Mouse (Mus musculus): ENCODE results near the gene Cbx4. TPM values are rescaled to one million over a fixed set of nuclear protein-coding genes. Genes with fewer than 3 reads are reported as not detected.
A peak's percentile ranks its signal among the peaks of the same experiment; 100 is the strongest.

Cbx4 gene
- polyA plus RNA-seq, 1 experiment from 2014 or later: 9.9 TPM

DNA sequence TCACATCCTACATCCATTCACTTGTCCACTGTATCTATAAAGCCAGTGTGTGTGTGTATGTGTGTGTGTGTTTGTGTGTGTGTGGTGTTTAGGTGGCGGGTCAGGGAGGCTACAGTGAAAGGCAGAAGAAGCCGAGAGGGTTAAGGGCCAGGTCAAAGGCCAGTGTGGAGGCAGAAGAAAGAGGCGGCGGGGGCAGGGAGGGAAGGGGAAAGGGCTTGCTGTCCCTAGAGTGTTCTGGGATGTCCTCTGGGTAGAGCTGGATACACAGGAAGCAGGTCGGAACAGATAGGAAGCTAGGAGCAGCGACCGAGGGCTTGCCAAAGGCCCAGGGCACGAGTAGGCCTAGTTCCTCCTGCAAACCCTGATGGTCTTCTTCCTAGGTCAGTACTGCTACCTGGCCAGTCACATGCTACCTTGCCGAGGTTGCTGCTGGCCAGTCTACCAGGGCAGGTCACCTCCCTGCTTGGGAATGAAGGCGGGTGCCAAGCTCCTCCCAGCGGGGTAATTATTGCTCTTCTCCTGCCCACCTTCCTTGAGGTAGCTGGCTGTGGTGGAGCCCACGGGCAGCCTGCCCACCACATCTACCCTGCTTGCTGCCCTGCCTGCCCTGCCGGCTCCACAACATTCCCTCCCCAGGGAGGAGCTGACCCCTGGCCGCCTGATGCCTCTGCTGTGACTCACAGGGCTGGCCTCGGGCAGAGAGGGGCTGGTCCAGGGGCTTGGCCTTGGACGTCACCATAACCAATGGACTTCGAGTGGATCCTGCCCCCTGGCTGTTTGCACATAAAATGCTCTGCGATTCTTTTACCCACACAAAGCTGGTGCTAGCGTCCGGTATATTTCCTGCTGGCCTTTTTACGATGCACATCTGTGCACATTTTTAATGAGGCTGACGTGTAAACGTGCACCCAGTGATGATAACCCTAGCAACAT is 40.2 kb upstream of the Cbx4 start:
- Histone ChIP-seq H3K36me3 (no peaks in the 10 kb centered on the region), H3K4me2 (peak overlapping the region; percentile 47), H3K9me3 (replicated peaks) (no peaks in the 10 kb centered on the region), H3K4me3 (replicated peaks) (0 out of 2 replicates have a peak overlapping the region, but pooled peaks have one; percentile 1), H3K27ac (peak overlapping the region; percentile 78), H3K27me3 (peaks cover 33% of the 10 kb centered on the region), H3K4me1 (peaks cover 56% of the 10 kb centered on the region), H3K9ac (no peak overlapping the region)
- 18% methylated on average over 23 of the region's 23 CpGs for WGBS
- peak; percentile 85 for ATAC-seq (replicated peaks; ENCODE audit: low FRiP score)

DNA sequence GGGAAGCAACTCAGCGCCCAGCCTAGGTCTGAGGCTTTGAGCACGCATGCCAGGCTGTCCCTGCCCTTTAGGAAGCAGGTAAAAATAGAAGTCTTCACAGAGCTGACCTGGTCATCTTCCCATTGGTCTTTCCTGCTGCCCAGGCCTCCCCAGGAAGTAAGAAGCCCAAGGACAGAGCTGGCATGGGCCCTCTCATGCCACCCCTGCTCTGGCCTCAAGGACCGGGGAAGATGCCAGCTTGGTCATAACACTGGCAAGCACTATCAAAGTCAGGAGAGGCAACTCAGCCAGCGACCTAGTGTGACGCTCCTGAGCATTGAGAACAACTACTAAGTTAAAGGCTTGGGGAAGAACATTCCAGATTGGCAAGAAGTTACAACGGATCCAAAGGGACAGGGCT is 38.5 kb upstream of the Cbx4 start:
- H3K27me3 ChIP-seq: peaks cover 30% of the 10 kb centered on the region
- no peak overlapping the region for H3K9ac ChIP-seq
- no peak overlapping the region for H3K27ac ChIP-seq
- H3K36me3 ChIP-seq: no peaks in the 10 kb centered on the region
- WGBS: 90% methylated on average over 6 of the region's 6 CpGs
- no peak for ATAC-seq (replicated peaks; ENCODE audit: low FRiP score)
- H3K9me3 ChIP-seq (replicated peaks): no peaks in the 10 kb centered on the region
- no peak overlapping the region for H3K4me3 ChIP-seq (replicated peaks)
- H3K4me2 ChIP-seq: no peak overlapping the region
- H3K4me1 ChIP-seq: peaks cover 44% of the 10 kb centered on the region

DNA sequence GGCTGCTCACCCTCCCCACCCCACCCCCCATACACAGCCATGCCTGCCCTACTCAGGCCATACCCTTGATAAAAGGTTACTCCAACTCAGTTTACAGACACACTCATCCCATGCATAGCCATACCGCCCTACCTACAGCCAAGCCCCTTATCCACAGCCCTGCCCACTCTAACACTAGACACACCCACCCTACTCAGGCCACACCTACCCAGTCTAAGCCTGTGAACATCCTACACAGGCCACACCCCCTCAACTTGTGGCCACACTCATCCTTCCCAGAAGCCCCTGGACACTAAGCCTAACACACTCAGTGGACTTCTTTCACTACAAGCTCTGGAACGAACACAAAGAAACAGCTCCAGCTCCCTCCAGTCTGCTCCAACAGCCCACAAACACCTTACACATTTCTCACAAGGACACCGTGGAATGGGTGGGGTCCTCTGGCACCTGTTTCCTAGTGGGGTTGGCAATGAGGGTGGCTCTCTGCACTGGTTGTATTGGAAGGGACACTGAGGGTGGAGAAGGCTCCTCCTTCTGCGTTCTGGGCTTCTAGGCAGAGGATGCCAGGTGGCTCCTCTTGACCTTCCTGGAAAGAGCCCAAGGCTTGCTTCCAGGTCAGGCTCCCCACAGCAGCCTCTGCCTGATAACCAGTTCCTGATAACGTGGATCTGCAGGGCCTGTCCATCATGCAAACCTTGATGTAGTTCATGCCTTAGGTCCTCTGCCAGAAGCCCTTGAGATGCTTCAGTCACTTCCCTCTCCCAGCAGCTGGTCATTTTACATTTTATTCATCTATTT is 37.7 kb upstream of the Cbx4 start:
- ATAC-seq (replicated peaks; ENCODE audit: low FRiP score): no peak
- H3K4me2 ChIP-seq: no peak overlapping the region
- peaks cover 36% of the 10 kb centered on the region for H3K4me1 ChIP-seq
- 76% methylated on average over 5 of the region's 5 CpGs for WGBS
- no peaks in the 10 kb centered on the region for H3K9me3 ChIP-seq (replicated peaks)
- no peaks in the 10 kb centered on the region for H3K36me3 ChIP-seq
- no peak overlapping the region for H3K27ac ChIP-seq
- H3K9ac ChIP-seq: no peak overlapping the region
- peaks cover 26% of the 10 kb centered on the region for H3K27me3 ChIP-seq
- no peak overlapping the region for H3K4me3 ChIP-seq (replicated peaks)

DNA sequence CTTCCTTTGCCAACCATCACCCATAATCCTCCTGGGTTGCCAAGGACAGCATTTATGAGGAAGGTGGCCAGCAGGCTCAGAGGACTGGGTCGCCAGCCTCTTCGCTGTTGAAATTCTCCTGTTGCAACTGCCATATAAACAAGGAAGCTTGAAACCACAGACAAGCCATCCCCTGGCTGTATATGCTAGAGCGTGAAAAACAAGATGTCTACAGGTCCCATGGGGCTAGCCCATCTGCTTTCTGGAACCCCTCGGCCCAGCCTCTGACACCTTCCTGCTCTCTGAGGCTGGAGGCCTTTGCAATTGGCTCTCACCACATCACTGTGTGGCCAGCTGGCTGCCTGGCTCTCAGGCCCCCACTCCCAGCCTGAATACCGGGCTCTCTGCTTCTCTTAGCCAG is 36.4 kb upstream of the Cbx4 start:
- Histone ChIP-seq H3K4me1 (peaks cover 23% of the 10 kb centered on the region), H3K9ac (no peak overlapping the region), H3K27me3 (peaks cover 22% of the 10 kb centered on the region), H3K4me2 (no peak overlapping the region), H3K27ac (no peak overlapping the region), H3K4me3 (replicated peaks) (no peak overlapping the region), H3K9me3 (replicated peaks) (no peaks in the 10 kb centered on the region), H3K36me3 (no peaks in the 10 kb centered on the region)
- 68% methylated on average over 5 of the region's 5 CpGs for WGBS
- ATAC-seq (replicated peaks; ENCODE audit: low FRiP score): no peak

DNA sequence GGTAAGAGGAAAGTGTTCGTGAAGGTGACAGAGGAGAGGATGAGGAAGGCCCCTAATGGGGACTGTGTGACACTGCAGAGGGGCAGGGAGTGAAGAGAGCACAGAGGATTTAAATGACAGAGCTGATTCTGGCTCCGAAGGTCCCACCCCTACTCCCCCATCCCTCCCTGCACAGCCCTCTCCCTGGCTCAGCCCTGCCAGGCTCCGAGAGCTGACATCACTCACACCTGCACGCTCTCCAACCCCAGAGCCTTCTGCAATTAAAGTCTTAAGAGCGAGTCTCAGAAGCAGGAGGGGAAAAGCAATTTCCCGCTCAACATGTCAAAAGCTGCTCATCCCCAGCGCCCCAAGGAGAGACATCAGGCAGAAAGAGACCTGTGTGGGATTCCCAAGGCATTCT is 32.9 kb upstream of the Cbx4 start:
- Histone ChIP-seq H3K27me3 (peaks cover 17% of the 10 kb centered on the region), H3K9me3 (replicated peaks) (no peaks in the 10 kb centered on the region), H3K4me1 (no peaks in the 10 kb centered on the region), H3K27ac (no peak overlapping the region), H3K4me3 (replicated peaks) (no peak overlapping the region), H3K36me3 (no peaks in the 10 kb centered on the region), H3K4me2 (no peak overlapping the region), H3K9ac (no peak overlapping the region)
- WGBS: 28% methylated on average over 7 of the region's 7 CpGs
- ATAC-seq (replicated peaks; ENCODE audit: low FRiP score): no peak

DNA sequence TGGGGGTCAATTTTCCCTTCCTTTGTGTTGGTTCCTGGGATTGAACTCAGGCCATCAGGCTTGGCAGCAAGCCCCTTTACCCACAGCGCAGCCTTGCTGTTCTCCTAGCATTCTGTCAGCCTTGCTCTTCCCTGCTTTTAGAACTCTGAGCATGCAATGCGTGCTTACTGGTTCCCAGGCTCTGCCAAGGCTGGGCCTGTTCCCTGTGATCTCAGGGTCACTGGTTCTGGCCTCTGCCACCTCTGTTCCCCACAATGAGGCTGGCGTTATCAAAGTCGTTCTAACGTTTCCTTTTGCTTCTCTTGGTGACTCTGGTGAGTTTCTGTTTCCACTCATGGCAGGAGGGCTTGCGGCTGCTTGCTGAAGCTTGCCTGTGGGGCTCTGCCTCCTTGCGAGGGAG is 31.9 kb upstream of the Cbx4 start:
- 57% methylated on average over 7 of the region's 7 CpGs for WGBS
- no peak for ATAC-seq (replicated peaks; ENCODE audit: low FRiP score)
- Histone ChIP-seq H3K27ac (no peak overlapping the region), H3K4me2 (no peak overlapping the region), H3K36me3 (no peaks in the 10 kb centered on the region), H3K27me3 (peaks cover 17% of the 10 kb centered on the region), H3K9ac (no peak overlapping the region), H3K4me3 (replicated peaks) (no peak overlapping the region), H3K9me3 (replicated peaks) (no peaks in the 10 kb centered on the region), H3K4me1 (no peaks in the 10 kb centered on the region)

DNA sequence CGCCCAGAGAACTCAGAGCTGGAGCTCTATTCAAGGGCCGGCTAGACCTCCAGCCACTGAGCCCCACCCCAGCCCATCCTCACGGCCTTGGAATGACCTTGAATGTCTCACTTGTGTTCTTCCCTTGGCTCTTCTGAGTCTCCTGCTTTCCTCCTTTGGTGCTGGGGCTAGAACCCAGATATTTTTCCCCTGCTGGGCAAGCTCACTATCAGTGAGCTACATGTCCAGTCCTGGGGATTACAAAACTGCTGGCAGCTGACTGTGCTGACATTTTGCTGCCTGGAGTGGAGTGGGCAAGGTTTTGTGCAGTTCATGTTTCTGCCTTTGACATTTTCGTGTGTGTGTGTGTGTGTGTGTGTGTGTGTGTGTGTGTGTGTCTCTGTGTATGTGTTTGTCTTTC is 31.0 kb upstream of the Cbx4 start:
- Histone ChIP-seq H3K4me1 (no peaks in the 10 kb centered on the region), H3K4me2 (no peak overlapping the region), H3K36me3 (no peaks in the 10 kb centered on the region), H3K4me3 (replicated peaks) (no peak overlapping the region), H3K9me3 (replicated peaks) (no peaks in the 10 kb centered on the region), H3K9ac (no peak overlapping the region), H3K27me3 (peaks cover 20% of the 10 kb centered on the region), H3K27ac (no peak overlapping the region)
- no peak for ATAC-seq (replicated peaks; ENCODE audit: low FRiP score)
- 64% methylated on average over 4 of the region's 4 CpGs for WGBS

DNA sequence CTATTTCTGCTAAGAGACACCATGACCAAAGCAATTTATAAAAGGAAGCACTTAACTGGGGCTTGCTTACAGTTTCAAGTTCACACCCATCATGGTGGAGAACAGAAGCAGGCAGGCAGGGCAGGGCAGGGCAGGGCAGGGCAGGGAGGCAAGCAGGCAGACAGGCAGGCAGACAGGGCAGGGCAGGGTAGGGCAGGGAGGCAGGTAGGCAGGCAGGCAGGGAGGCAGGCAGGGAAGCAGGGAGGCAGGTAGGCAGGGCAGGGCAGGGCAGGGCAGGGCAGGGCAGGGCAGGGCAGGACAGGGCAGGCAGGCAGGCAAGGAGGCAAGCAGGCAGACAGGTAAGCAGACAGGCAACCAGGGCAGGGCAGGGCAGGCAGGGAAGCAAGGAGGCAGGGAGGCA is 26.7 kb upstream of the Cbx4 start:
- no peaks in the 10 kb centered on the region for H3K9me3 ChIP-seq (replicated peaks)
- peaks cover 6% of the 10 kb centered on the region for H3K27me3 ChIP-seq
- no peaks in the 10 kb centered on the region for H3K36me3 ChIP-seq
- H3K9ac ChIP-seq: no peak overlapping the region
- no peaks in the 10 kb centered on the region for H3K4me1 ChIP-seq
- H3K27ac ChIP-seq: no peak overlapping the region
- no peak overlapping the region for H3K4me3 ChIP-seq (replicated peaks)
- no peak overlapping the region for H3K4me2 ChIP-seq
- ATAC-seq (replicated peaks; ENCODE audit: low FRiP score): no peak

DNA sequence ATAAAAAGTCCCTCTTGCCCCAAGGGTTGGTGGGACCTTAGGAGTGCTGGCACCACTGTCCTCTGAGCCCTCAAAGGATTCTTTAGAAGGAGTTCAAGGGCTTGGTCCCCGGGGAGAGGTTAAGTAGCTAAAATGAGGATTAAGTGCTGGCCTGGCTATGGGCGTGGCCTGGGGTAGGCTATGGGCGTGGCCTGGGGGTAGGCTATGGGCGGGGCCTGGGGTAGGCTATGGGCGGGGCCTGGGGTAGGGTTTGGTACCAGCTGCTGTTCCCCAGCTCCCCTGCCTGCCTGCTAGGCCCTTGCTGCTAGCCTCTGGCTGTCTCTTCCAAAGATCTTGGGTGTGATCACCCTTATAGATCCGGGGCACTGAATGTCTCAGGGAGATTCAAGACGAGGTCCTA is 25.3 kb upstream of the Cbx4 start:
- WGBS: 16% methylated on average over 7 of the region's 7 CpGs
- no peak overlapping the region for H3K4me3 ChIP-seq (replicated peaks)

DNA sequence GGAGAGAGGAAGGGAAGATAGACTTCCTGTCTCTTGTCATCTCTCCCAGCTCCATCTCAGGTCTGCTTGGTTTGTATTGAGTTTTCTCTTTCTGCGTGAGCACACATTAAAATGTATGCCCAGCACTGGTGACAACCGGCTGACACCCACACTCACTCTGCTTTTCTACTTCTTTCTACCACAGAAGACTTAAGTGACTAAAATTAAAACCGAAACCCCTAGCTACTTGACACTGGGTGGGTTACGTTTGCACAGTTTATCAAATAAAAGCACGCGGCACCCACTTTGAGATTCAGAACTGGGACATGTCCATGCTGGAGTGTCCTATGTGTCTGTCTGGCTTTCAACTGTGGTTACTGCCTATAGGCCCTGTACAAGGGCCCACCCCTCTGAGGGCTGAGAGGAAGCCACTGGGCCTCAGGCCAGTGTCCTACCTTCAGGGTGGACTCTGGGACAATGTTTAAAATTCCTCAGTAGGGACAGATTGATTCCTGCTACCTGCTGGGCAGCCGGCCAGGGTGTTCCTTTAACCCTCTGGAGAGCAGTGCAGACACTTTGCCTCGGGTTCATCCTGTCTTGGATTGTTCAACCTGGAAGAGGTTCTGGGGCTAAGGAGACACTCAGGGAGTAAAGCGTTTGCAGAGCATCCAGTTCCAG is 23.5 kb upstream of the Cbx4 start:
- no peaks in the 10 kb centered on the region for H3K9me3 ChIP-seq (replicated peaks)
- no peaks in the 10 kb centered on the region for H3K36me3 ChIP-seq
- peaks cover 3% of the 10 kb centered on the region for H3K27me3 ChIP-seq
- 77% methylated on average over 9 of the region's 9 CpGs for WGBS
- H3K9ac ChIP-seq: no peak overlapping the region
- no peak overlapping the region for H3K4me3 ChIP-seq (replicated peaks)
- no peak for ATAC-seq (replicated peaks; ENCODE audit: low FRiP score)
- H3K4me1 ChIP-seq: peaks cover 15% of the 10 kb centered on the region; the same call in 1 of the 2 replicates
- no peak overlapping the region for H3K27ac ChIP-seq
- H3K4me2 ChIP-seq: no peak overlapping the region

More for the DNA sequence above, 25.3 kb upstream of the Cbx4 start:
- H3K4me1 ChIP-seq: 0 out of 2 replicates have a peak, but pooled peaks cover 2% of the 10 kb centered on the region
- no peaks in the 10 kb centered on the region for H3K9me3 ChIP-seq (replicated peaks)
- H3K9ac ChIP-seq: no peak overlapping the region
- no peak for ATAC-seq (replicated peaks; ENCODE audit: low FRiP score)
- peaks cover 6% of the 10 kb centered on the region for H3K27me3 ChIP-seq
- no peak overlapping the region for H3K27ac ChIP-seq
- no peak overlapping the region for H3K4me2 ChIP-seq
- H3K36me3 ChIP-seq: no peaks in the 10 kb centered on the region

DNA sequence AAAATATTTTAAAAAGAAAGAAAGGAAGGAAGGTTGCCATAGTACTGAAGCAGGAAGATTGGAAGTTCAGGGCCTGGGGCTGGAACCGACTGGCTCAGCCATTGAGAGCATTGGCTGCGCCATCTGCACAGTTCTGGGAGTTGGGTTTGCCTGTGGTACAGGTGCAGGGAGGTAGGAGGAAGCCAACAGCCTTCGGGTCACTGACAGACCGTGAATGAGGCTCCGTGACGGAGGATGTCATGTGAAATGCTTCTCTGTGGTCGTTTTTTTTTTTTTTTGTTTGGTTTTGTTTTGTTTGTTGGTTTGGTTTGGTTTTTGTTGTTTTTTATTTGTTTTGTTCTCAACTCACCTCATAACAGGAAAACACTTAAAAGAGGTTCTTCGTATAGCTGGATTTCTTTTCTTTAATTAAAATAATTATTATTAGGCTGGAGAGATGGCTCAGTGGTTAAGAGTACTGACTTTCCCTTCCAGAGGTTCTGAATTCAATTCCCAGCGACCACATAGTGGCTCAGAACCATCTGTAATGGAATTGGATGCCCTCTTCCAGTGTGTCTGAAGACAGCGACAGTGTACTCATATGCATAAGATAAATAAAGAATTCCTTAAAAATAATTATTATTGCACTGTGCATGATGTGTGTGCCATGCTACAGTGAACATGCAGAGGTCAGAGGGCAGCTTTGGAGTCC is 22.7 kb upstream of the Cbx4 start:
- Histone ChIP-seq H3K27ac (no peak overlapping the region), H3K36me3 (no peaks in the 10 kb centered on the region), H3K4me3 (replicated peaks) (no peak overlapping the region), H3K27me3 (peaks cover 3% of the 10 kb centered on the region), H3K4me1 (peaks cover 15% of the 10 kb centered on the region; the same call in 1 of the 2 replicates), H3K9ac (no peak overlapping the region), H3K4me2 (no peak overlapping the region), H3K9me3 (replicated peaks) (no peaks in the 10 kb centered on the region)
- no peak for ATAC-seq (replicated peaks; ENCODE audit: low FRiP score)
- WGBS: 70% methylated on average over 10 of the region's 10 CpGs
